Mouse (Mus musculus) kidney, postnatal 14 days (tissue): ENCODE data around the gene Aanat.
"Not testable (repeated sequence)": the region's sequence is repeated elsewhere in the genome, so short reads cannot be mapped to it uniquely, and the experiment has no call there.

ENCODE experiments used
- DNase-seq: peaks from one replicate; pipeline ENCODE4 v3.0.0; 2022; ENCODE audit warnings: mixed read lengths

The Aanat gene

DNA sequence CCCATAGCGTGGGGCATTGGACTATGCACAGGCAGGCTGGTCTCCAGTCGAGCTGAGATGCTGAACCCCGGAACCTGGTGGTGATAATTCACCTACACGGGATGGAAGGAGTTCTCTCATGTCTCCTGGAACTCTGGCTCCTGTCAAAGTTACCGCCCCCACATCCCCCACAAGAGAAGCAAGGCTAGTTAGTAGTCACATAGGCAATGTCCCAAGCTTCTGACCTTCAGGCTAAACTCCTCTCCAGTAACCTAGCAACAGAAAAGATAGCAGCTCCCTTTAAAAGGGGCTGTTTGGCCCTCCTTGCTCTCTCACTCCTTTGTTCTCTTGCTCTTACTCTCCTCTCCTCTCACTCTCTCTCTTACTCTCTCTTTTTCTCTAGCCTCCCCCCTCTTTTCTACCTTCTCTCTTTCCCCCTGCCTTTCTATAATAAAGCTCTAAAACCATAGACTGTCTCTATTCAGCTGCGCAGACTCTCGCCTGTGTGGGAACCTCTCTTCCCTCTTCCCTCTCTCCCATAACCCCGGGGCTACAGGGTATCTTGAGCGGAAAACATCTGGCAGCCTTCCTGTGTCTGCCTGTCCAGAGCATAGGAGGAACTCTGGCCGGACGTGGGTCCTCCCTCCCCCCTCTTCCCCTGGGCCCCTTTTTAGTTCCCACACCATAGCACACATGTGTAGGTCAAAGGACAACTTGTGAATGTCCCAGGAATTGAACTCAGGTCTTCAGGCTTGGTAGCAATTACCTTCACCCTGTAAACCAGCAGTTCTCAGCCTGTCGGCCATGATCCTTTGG lies 44.1 kb downstream of the Aanat start:
- peak; percentile 40 for DNase-seq

- DNase-seq: no peak
Observed at GRCm38 (mm10) chr11:116632962-116633361, 46.7 kb downstream of the Aanat start.

- not testable (repeated sequence) for DNase-seq
Observed at GRCm38 (mm10) chr11:116636607-116637006, 50.4 kb downstream of the Aanat start.

GRCm38 (mm10) chr11:116641168-116641567 lies 54.9 kb downstream of the Aanat start:
- no peak for DNase-seq

DNA sequence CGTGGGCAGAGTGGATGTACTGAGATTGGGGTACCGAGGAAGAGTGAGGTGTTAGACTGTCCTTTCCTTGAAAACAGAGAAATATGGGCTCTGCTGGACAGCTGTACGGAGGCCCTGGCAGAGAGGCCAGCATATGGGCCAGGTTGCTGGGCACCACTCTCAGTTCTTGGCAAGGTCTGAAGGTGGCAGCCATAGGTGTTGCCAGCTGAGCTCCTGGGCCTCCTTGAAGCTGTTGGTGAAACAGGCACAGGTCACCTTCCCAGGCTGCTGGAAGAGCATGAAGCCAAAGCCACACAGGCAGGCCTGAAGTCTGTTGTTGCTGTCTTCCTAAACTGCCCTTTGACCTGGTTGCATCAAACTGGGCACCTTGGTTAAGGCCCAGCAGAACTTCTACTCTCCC lies 55.5 kb downstream of the Aanat start:
- no peak for DNase-seq

- DNase-seq: peak; percentile 86
Observed at GRCm38 (mm10) chr11:116642681-116643578, 56.7 kb downstream of the Aanat start.

- DNase-seq: no peak
Observed at GRCm38 (mm10) chr11:116643579-116644224, 57.5 kb downstream of the Aanat start.

- peak; percentile 29 for DNase-seq
Observed at GRCm38 (mm10) chr11:116644225-116645112, 58.2 kb downstream of the Aanat start.

DNA sequence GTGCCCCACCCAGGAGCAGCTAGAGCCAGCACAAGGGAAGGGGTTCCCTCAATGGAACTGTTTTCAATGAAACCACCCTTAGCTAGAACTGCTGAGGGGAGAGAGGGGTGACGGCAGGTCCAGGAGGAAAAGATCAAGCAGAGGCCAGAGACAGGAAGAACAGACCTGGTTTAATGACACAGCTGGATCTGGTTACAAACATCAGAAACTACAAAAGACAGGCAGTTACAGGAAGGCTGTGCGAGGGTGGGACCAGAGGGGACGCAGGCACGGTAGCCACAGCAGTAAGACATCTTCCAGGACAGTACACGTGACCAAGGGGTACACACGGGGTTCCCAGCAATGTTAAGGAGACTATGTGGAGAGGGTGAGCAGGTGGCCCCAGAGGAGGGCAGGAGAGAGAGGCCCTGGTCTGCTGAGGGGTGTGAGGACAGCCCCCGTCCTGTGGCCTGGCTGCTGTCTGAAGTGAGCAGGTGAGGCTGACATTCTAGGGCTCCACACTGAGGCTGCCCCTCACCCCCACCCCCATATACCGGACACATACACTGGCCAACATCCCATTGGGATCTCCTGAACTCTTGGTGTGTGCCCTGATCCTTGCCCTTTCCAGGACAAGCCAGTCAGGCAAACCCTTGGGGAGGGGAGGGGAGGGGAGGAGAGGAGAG lies 59.3 kb downstream of the Aanat start:
- no peak for DNase-seq

DNA sequence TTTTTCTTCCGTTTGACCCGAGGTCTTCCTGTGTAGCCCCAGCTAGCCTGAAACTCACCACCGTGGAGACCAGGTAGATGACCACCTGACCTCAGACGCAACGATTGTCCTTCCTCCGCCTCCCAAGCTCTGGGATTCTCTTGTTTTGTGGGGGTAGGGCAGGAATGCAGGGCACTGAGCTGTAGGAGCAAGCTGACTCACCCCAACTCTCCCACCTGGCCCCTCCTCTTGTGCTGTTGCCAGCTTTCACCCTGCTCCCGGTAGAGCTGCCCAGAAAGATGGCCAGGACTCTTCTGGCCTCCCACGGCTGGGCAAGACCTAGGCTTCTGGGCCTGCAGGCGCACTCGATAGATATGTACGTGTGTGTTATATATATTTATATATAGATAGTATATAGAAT lies 59.9 kb downstream of the Aanat start:
- no peak for DNase-seq

- no peak for DNase-seq
Observed at GRCm38 (mm10) chr11:116646771-116647170, 60.5 kb downstream of the Aanat start.
